Mouse (Mus musculus) c-Kit-positive CD71-negative TER-119-negative erythroid progenitor cells, embryonic 14.5 days (primary cell): ENCODE data around the gene Gm10750.
"Not testable (repeated sequence)": the region's sequence is repeated elsewhere in the genome, so short reads cannot be mapped to it uniquely, and the experiment has no call there.

Experiments used
- DNase-seq: peaks from one replicate; pipeline ENCODE4 v3.0.0-alpha.2; 2013; ENCODE audit warnings: low read depth

Gm10750 gene

DNA sequence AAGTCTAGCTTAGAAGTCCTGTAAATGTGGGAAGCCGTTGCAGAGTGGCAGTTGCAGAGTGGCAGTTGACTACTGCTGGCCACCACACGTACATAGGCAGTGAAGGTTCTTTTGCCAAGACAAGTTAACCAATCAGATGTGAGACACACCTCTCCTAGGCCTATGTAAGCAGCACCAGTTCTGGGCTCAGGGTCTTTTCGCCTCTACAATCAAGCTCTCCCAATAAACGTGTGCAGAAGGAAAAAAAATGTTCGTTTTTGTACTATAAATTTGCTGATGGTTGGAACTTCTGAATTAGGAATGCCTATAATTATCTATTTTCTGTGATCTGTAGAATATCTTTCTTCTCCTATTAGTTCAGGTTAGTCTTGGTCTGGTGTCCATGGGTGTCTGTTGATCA, at the start of gene Gm10750:
TSS of gene Gm10750 (minus strand) at position 101 of the 400 bp plus-strand sequence.
- not testable (repeated sequence) for DNase-seq

- no peak for DNase-seq
These were observed 12.2 kb downstream of the Gm10750 start for GRCm38 (mm10) chr2:149004826-149005225.

GRCm38 (mm10) chr2:149003151-149003550, 13.9 kb downstream of the Gm10750 start, which contains the start of gene Gm1330:
Gene Gm1330, minus strand, starts transcription at chr2:149003251.
- no peak for DNase-seq

- DNase-seq = no peak
These were observed 21.9 kb downstream of the Gm10750 start for GRCm38 (mm10) chr2:148995133-148995532.
